Mouse (Mus musculus): ENCODE measurements around the gene Nt5c2.

Nt5c2 gene

GRCm38 (mm10) chr19:46886826-46887225, 128.1 kb downstream of the Nt5c2 start:
- no peak for DNase-seq (ENCODE audit: low spot score)

DNA sequence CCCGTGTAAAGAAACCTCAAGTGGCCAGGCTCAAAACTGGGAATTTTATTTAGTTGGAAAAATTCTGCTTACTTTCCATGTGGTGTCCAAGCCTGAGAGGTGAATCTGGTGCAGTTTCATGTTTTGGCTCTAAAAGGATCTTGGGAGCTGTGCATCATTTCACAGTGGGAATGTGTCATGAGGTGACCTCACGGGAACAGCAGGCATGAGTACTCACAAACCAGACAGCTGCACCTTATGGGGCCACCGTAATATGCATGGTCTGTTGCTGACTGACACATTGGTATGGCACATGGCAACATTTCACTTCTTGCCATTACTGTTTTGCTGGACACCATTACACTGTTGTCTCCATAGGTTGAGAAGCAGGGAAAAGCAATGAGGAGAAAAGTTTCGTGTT, 129.6 kb downstream of the Nt5c2 start:
- DNase-seq (ENCODE audit: low spot score), result no peak

DNA sequence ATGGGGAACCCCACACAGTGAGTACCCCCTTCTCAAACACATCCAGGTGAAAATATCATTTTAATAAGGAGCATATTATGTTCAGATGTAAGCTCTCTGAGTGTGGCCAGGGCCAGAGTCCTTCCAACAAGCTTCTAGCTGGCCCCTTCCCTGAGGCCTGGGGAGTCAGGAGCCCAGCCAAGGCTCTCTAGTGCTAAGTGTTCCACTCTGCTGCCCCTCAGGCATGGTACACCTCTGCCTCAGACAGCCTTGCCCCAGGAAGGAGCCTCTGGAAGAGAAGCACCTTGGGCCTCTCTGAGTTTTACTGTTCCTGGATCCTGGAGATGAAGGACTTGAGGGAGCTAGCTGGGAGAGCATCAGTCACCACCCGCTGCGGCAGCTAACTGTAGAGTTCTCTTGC, 135.1 kb downstream of the Nt5c2 start:
- no peak for DNase-seq (ENCODE audit: low spot score)

GRCm38 (mm10) chr19:46878346-46878745, 136.6 kb downstream of the Nt5c2 start:
- DNase-seq (ENCODE audit: low spot score), result no peak

- no peak for DNase-seq (ENCODE audit: low spot score)
These were observed 137.1 kb downstream of the Nt5c2 start for GRCm38 (mm10) chr19:46877886-46878285.

GRCm38 (mm10) chr19:46875790-46876189, 139.2 kb downstream of the Nt5c2 start:
- peak; percentile 65 for DNase-seq (ENCODE audit: low spot score)

GRCm38 (mm10) chr19:46873924-46874323, 141.0 kb downstream of the Nt5c2 start:
- no peak for DNase-seq (ENCODE audit: low spot score)

DNA sequence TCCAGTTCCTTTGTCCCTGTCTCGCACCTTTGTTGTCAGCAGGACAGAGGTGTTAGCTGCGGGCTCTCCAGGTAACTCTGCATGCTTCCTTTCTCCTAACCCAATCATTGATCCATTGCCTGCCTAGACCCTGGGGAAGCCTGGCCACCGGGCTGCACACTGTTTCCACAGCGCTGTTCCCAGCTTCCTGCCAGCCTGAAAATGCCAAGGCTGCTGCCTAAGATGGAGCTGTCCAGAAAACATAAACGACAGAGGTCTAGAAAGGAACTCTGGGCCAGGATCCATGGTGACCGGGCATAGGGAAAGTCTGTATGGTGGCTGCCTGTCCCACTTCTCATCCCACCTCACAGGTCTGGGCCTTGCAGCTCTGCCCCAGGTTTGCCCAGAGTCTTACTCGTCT, 143.3 kb downstream of the Nt5c2 start:
- DNase-seq (ENCODE audit: low spot score), result no peak

- DNase-seq (ENCODE audit: low spot score), result no peak
These were observed 143.9 kb downstream of the Nt5c2 start for GRCm38 (mm10) chr19:46871096-46871495.

GRCm38 (mm10) chr19:46869526-46869925, 145.4 kb downstream of the Nt5c2 start:
- no peak for DNase-seq (ENCODE audit: low spot score)

- DNase-seq (ENCODE audit: low spot score), result no peak
These were observed 145.9 kb downstream of the Nt5c2 start for GRCm38 (mm10) chr19:46869049-46869448.

- no peak for DNase-seq (ENCODE audit: low spot score)
These were observed 149.6 kb downstream of the Nt5c2 start for GRCm38 (mm10) chr19:46865381-46865780.

GRCm38 (mm10) chr19:46864731-46865331, 150.1 kb downstream of the Nt5c2 start:
- DNase-seq (ENCODE audit: low spot score), result no peak

GRCm38 (mm10) chr19:46864079-46864478, 150.9 kb downstream of the Nt5c2 start:
- DNase-seq (ENCODE audit: low spot score), result no peak

GRCm38 (mm10) chr19:46863236-46863927, 151.6 kb downstream of the Nt5c2 start:
- DNase-seq (ENCODE audit: low spot score), result no peak

DNA sequence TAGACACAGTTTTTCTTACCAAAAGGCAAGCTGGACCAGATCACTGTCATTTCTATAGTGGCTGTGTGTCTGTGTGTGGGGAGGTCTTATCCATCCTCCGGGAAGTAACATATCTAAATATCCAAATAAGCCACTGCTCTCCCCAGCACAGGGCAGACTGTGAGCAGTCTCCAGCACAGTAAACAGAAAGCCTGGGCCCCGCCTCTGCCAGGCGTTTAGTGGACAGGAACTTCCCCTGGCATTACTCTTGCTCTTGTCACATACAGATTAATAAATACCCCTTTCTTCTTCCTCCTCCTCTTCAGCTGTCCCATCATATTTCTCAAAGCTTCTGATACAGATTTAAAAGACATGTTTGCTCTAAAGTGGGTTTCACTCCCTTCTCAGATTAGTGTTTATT, 152.4 kb downstream of the Nt5c2 start:
- DNase-seq (ENCODE audit: low spot score), result no peak

DNA sequence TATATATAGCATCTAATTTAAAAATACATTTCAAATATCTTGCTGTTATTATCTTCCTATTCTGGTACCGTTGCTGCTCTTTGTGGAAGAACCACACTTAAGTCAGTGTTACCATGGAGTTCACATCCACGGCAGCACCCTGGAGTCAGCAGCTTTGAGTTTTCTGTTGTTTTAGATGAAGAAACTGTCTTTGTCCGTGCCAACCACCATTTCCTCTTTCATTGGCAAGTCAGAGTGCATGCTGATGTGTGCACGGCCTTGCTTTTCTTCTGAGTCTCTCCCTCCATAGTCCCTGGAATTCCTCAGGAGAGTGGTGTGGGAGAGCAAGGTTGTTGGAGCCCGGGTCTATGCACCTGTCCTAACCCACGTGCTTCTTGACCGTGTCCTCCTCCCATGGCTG, 156.8 kb downstream of the Nt5c2 start:
- no peak for DNase-seq (ENCODE audit: low spot score)

- no peak for DNase-seq (ENCODE audit: low spot score)
These were observed 157.5 kb downstream of the Nt5c2 start for GRCm38 (mm10) chr19:46857277-46857989.

DNA sequence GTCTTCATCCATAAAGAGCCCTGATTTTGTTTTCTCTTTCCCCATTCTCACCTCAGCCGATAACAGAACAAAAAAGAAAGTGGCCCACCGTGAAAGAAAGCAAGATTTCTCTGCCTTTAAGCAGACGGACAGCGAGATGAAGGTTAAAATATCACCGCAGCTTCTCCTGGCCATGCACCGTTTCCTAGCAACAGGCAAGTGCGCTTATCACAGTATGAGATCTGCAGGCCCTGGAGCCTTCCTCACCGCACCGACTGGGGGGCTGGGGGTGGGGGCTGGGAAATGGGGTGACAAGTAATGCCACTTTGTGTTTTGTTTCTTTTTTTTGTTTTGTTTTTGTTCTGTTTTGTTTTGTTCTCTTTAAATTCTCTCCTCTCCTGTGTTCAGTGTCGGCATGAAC, 158.2 kb downstream of the Nt5c2 start:
- DNase-seq (ENCODE audit: low spot score), result no peak

DNA sequence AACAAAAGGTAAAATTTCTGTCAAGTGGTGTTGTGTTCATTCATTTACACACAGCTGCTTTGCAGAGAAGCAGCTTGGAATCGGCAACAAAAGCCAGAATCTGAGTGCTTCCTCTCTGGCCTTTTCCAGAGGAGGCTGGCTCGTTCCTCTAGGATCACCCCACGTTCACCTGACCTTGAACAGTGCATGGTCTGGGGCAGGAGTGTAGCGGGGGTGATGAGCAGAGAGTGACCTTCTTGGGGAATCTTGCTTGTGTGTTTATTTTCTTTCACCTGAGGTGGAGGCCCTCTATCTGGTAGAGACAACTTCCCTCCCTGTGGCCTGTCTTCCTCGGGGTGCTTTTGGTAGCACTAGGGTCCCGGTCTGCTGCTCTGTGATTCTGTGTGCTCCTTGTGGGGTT, 158.7 kb downstream of the Nt5c2 start:
- DNase-seq (ENCODE audit: low spot score), result no peak

GRCm38 (mm10) chr19:46849443-46849997, 165.4 kb downstream of the Nt5c2 start:
- DNase-seq (ENCODE audit: low spot score), result no peak

DNA sequence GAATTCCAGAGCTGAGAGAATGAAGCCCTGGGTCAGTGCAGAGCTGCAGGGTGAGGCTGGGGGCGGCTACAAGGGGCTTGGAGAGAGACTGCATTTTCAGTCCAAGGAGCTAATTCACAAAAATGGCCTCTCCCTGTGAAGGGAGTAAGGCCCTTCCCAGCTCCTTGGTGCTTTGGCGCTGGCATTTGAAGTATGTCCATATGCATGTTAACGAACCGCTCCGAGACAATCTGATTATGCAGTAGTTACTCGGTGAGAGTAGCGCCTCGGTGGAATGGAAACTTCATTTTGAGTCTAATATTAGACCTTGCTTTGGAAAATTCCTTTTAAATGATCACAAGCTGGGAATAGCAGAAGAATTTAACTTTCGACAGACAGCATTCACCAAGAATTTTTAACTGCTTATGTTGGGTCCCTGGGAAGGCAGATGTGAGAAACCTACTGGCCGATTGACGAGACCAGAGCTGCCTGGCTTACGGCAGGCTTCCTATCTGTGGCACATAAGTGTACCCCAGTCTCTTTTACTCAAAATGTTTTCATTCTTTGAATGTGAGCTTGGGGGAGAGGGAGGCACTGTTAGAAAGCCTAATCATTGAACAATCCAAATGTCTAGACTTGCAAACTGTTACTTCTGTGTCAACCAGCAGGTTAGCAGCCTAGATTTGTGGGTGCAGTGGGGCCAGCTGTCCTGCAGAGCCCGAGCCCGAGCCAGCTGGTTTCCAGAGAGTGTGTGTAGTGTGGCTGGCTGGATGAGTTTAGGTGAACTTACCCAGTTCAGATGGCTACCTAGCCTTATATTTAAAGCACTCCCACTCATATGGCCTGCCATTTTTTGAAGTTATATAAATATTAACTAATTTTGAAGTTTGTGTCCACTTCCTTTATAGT, 166.3 kb downstream of the Nt5c2 start:
- DNase-seq (ENCODE audit: low spot score), result no peak

Measured in left cerebral cortex, adult 11 months (tissue).